Mouse (Mus musculus): ENCODE measurements around the gene Parp6.

Parp6 gene

DNA sequence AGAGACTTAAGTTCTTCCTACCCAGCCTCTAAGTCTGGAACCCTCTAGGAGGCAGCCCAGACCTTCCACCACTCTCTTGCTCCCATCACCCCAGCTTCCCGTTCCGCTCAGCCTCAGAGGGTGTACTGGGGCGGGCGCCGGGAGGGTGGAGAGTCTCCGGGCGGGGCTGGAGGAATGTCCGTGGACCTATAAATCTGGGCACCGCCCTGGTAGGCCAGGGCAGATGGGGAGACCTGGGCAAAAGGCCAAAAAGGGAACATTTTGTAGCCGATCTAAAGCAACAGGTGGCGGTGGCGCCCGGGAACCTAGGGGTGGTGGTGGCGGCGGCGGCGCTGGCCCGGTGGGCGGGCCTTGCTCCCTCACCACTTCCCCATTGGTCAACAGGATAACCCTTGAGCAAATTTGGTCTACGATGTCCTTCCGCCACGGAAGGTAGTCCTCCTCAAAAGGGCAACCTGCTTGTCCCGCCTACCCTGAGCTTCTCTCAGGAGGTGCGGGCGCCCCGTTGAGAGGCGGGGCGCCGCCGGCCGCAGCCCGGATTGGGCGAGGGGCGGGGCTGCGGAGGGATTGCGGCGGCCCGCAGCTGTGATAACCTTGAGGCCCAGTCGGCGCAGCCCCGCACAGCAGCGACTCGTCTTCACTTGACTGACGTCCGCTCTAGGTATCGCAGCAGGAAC lies 39.0 kb downstream of the Parp6 start, which contains the start of gene Pkm:
Pkm (plus strand) TSS at position 411 of the 677 bp plus-strand sequence.
- DNase-seq (ENCODE audit: inconsistent ontology term) = peak; percentile 98

DNA sequence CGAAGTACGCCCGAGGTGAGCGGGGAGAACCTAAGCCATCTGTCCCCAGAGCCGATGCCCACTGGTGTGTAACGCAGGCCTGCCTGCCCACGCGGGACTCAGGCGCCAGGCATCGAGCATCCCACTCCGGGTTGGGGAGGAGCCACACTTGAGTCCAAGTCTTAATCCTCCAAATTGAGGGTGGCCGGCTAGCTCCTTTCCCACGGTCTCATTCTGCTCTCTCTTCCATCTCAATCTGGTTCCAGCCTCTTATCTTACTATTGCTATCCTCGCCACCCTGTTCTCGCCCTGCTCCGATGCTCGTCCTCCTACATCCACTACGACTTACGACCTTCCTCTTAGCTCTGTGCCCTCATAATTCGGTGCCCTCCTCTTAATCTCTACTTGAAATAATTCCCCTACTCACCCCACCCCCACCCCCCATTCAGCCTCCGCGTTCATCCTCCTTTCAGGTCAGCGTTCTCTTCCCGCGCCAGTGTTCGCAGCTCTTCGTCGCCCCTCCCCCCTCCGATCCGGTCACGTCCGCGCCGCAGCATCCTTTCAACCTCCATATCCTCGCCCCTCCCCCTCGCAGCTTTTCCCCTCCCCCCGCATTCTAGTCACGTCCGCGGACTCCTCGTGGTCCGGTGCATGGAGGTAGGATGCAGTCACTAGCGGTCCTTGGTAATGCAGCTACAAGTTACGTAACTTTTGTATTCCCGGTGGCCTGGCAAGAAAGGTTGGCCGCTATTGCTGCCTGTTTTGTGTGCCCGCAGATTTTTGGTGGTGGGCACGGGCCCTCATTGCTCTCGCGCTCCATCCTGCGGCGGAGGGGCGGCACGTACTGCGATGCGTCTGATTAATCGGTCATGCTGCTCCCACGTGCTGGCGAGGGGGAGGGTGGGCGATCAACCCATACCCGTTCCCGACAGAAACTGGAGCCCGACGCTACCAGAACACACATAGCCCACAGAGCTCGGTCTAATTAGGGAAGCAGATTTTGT lies 39.8 kb downstream of the Parp6 start:
- peak; percentile 87 for DNase-seq (ENCODE audit: inconsistent ontology term)

DNA sequence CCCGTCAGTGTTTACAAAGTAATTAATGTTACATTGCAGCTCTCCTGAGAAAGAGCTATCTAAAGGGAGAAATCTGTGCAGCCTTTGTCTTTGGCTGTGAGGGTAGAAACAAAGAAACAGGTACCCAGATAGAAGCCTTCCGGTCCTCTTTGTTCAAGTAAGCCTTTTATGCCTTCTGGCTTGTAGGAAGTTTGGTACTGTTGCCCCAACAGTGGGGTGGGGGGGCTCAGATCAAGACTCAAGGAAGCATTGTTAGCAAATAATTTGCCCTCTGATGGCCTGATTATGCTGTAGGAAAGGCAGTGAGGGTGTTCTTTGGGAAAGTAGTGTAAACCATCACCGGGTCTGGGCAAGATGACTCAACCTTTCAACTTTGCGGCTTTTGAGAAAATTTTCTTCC lies 41.1 kb downstream of the Parp6 start:
- DNase-seq (ENCODE audit: inconsistent ontology term) = no peak

- DNase-seq (ENCODE audit: inconsistent ontology term) = peak; percentile 77
Measured at GRCm38 (mm10) chr9:59659036-59660026, 42.2 kb downstream of the Parp6 start.

DNA sequence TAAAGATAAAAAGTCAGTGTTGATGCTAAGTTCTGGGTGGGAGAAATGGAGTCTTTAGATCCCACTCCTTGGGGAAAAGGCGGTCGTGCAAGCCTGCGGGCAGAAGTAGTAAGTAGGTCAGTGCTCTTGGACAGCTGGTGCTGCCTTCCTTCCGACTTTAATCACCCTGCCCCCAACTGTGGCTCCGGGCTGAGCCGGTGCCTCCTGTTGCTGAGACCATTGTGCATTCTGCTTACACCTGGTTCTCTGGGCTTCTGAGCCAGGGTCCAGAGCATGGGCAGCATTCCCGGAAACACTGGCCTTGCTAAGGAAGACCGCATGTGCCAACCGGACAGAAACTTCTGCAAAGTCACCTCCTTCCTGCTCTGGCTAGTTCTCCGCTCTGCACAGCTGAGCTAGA lies 43.3 kb downstream of the Parp6 start:
- DNase-seq (ENCODE audit: inconsistent ontology term) = peak; percentile 68

GRCm38 (mm10) chr9:59661298-59661975 lies 44.4 kb downstream of the Parp6 start:
- no peak for DNase-seq (ENCODE audit: inconsistent ontology term)

DNA sequence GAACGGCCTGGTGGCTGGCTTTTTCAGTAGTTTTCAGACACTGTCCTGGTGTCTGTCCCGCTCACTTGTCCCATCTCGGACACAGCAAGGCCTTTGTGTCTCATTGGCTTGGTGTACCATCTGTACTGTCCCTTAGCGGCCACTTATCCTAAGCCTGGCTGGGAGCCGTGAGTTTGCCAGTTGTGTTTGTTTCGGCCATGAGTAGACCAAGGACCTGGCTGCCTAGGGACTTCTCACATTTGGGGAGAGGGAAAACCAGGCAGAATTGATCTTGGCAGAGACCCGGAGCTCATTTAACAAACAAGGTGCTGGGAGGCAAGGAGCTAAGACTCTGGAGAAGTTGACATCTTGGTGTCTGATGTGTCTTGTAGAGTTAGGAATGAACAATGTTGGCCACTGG lies 46.1 kb downstream of the Parp6 start:
- no peak for DNase-seq (ENCODE audit: inconsistent ontology term)

- no peak for DNase-seq (ENCODE audit: inconsistent ontology term)
Measured at GRCm38 (mm10) chr9:59663957-59664356, 46.9 kb downstream of the Parp6 start.

DNA sequence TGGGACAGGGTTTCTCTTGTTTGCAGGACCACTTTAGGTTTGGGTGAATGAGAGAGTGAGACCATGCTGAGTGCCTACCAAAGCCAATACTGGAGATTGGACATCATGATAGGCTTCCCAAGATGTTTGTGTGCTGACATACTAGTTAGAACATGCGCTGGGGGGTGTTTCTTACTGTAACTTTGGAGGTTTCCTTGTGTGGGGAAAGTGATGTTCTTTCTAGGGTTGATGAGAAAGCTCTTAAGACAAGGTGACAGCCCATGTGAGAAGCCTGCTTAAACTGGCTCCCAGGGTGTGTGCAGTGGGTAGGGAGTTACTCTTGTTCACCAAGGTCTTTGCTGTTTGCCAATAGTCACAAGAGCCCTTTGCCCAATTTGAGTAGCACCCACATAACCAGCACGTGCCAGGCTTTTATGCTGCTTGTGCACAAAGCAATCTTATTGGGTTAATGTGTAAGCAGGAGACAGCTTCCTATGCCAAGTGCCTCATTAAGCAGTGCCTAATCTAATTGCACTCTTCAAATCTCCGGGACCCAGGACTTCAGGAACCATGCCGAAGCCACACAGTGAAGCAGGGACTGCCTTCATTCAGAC lies 47.7 kb downstream of the Parp6 start:
- DNase-seq (ENCODE audit: inconsistent ontology term) = peak; percentile 33

DNA sequence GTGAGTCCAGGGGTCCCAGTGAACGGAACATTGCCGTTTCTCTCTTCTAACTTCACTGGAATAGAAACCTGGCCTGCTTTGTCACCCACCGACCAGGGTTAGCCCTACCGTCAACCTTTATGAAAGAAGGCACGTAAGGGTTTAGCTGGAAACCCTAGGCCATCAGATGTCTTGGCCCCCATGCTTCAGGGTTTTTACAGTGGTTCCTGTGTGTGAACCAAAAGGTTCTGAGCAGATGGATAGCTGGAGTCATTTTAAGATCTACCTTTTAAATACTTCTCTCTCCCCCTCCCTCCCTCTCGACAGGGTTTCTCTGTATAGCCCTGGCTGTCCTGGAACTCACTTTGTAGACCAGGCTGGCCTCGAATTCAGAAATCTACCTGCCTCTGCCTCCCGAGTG lies 48.9 kb downstream of the Parp6 start:
- DNase-seq (ENCODE audit: inconsistent ontology term) = no peak

DNA sequence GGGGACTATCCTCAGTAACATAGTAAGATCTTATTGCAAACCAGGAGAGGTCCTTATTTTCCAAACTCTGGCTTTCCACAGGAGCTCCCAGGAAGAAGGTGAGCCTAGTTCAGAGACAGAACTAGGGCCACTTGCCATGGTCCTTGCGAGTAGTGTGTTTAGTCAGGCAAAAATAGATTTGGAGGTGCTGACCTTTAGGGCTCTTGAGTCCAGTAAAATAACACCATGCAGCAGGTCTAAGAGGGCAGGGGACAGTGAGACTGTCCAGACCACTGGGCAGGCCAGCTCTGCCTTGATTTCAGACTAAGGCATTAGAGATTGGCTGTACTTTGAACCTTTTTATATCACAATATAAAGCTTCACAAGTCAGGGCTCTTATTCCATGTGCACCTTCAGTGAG lies 49.7 kb downstream of the Parp6 start:
- no peak for DNase-seq (ENCODE audit: inconsistent ontology term)

GRCm38 (mm10) chr9:59667250-59667649 lies 50.2 kb downstream of the Parp6 start:
- no peak for DNase-seq (ENCODE audit: inconsistent ontology term)

- no peak for DNase-seq (ENCODE audit: inconsistent ontology term)
Measured at GRCm38 (mm10) chr9:59667904-59668303, 50.8 kb downstream of the Parp6 start.

DNA sequence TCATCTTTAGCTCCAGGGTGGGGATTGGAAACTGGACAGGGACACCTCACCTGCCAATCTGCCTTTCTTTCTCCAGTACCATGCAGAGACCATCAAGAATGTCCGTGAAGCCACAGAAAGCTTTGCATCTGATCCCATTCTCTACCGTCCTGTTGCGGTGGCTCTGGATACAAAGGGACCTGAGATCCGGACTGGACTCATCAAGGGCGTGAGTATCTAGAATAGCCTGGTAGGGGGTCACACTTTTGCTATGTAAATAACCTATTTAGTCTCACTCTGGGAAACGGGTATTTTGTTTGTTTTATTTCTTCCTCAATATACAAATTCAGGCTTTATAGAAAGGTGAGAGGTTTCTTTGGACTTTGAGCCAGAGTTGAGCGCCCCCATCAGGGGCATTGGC lies 51.4 kb downstream of the Parp6 start:
- DNase-seq (ENCODE audit: inconsistent ontology term) = no peak

GRCm38 (mm10) chr9:59669172-59669571 lies 52.1 kb downstream of the Parp6 start:
- DNase-seq (ENCODE audit: inconsistent ontology term) = no peak

DNA sequence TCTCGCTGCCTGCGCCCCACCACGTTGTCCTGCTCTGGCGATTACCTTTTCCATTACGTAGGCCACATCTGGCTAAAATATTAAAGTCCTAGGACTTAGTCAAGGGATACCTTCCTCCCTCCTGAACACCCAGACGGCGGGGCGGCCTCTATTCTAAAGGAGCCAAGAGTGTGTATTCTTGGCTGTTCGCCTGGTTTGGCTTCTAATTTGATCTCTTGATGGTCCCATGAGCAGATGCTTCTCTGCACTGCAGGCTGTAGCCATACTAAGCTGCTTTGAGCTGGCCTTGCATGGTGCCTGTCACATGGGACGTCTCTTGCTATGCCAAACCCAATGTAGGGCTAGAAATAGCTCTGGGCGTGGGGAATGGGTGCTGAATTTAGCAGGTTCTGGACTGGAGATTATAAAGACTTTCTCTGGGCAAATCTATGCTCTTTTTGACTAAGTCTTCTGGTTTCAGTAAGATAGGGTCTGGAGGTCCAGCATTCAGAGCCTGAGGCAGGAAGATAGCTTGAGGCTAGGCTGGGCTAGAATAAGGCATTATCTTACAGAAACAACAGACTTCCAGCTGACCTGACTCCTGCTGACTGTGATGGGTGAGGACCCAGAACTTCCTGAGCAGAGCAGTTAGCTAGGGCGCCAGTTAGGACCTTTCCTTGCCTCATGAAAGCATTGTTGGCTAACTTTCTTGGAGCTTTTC lies 55.3 kb downstream of the Parp6 start:
- DNase-seq (ENCODE audit: inconsistent ontology term) = no peak

- DNase-seq (ENCODE audit: inconsistent ontology term) = peak; percentile 24
Measured at GRCm38 (mm10) chr9:59673427-59673826, 56.3 kb downstream of the Parp6 start.

GRCm38 (mm10) chr9:59675598-59675997 lies 58.5 kb downstream of the Parp6 start:
- DNase-seq (ENCODE audit: inconsistent ontology term) = no peak

- peak; percentile 27 for DNase-seq (ENCODE audit: inconsistent ontology term)
Measured at GRCm38 (mm10) chr9:59678313-59678712, 61.2 kb downstream of the Parp6 start.
